Mouse (Mus musculus): ENCODE results near the gene Rgl1.

DNA sequence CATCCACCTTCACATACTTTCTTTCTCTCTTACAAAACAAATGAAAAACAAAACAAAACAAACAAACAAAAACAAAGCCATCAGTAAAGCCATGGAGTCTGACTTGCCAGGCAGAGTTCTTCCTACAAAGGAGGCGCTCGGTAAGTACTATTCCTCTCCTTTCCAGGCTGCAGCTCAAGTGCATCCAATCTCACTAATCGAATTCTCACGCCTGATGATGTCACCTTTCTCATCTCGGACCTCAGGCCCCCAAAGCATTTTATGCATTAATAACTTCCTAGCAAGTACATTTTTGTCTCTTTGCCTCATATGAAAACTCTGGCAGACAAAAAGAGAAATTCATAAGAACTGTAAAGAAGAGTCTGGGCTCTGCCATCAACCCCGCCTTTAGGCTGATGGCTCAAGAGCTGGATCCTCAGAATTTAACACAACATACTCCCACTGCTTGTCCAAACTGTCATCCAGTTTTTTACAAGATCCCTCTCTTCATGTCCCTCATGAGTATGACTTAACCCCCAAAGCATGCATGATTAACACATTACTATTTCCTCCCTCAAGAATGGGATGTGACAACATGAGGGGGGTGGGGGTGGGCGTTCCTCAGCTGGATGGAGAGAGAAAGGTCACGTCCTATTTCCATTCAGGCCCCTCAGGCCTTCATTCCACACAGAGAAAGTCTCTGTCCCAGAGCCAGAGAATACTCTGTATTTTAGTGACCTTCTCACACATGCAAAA, 96.5 kb downstream of the Rgl1 start:
- TF ChIP-seq CTCF (IDR thresholded peaks at IDR 0.05; ENCODE audit: low read depth) (no peak), EP300 (IDR thresholded peaks at IDR 0.05; ENCODE audit: low read depth) (no peak)
